Mouse (Mus musculus): Measurements from ENCODE around the gene Snai1. TPM values are rescaled to one million over a fixed set of nuclear protein-coding genes. Genes with fewer than 3 reads are reported as not detected.
A peak's percentile ranks its signal among the peaks of the same experiment; 100 is the strongest.

Gene Snai1
- 5.4 and 5.8 TPM in 2 replicates for polyA plus RNA-seq (2015; fragmentation: Nextera tagmentation; extraction: Ambion mirVana)

GRCm38 (mm10) chr2:167537476-167538297, at the start of gene Snai1:
Gene Snai1, plus strand, starts transcription at chr2:167538195.
- Histone ChIP-seq H3K4me2 (replicated peaks) (peak within 1 kb of the TSS; percentile 76), H3K4me1 (replicated peaks) (peaks cover 38% of the 10 kb centered on the region), H3K27me3 (peaks cover 69% of the 10 kb centered on the region), H3K27ac (no peak within 1 kb of the TSS), H3K4me3 (replicated peaks) (peak within 1 kb of the TSS; percentile 45), H3K36me3 (no peaks in the 10 kb centered on the region), H3K9ac (replicated peaks) (peak within 1 kb of the TSS; percentile 51), H3K9me3 (no peaks in the 10 kb centered on the region)
- ATAC-seq, result peak; percentile 95
- 1% methylated on average over 58 of the region's 58 CpGs for WGBS

- Histone ChIP-seq H3K4me2 (replicated peaks) (peak overlapping the region; percentile 92), H3K9me3 (no peaks in the 10 kb centered on the region), H3K9ac (replicated peaks) (peak overlapping the region; percentile 98), H3K36me3 (peaks cover 11% of the 10 kb centered on the region; the same call in 1 of the 2 replicates), H3K27ac (peak overlapping the region; percentile 97; the same call in 1 of the 2 replicates), H3K4me3 (replicated peaks) (peak overlapping the region; percentile 100), H3K4me1 (replicated peaks) (peaks cover 24% of the 10 kb centered on the region), H3K27me3 (no peaks in the 10 kb centered on the region)
- WGBS, result 82% methylated on average over 4 of the region's 4 CpGs
- ATAC-seq, result no peak
Measured at GRCm38 (mm10) chr2:167490813-167491525, 47.0 kb upstream of the Snai1 start.

GRCm38 (mm10) chr2:167491757-167492708, 46.0 kb upstream of the Snai1 start, which contains the start of gene Rnf114:
Gene Rnf114, plus strand, starts transcription at chr2:167492645.
- 3% methylated on average over 52 of the region's 52 CpGs for WGBS
- Histone ChIP-seq H3K36me3 (peaks cover 6% of the 10 kb centered on the region; the same call in 1 of the 2 replicates), H3K4me1 (replicated peaks) (peaks cover 24% of the 10 kb centered on the region), H3K27me3 (no peaks in the 10 kb centered on the region), H3K4me3 (replicated peaks) (peak within 1 kb of the TSS; percentile 100), H3K4me2 (replicated peaks) (peak within 1 kb of the TSS; percentile 92), H3K9ac (replicated peaks) (peak within 1 kb of the TSS; percentile 98), H3K27ac (peak within 1 kb of the TSS; percentile 97), H3K9me3 (no peaks in the 10 kb centered on the region)
- peak; percentile 39 for ATAC-seq

GRCm38 (mm10) chr2:167492713-167493636, 45.0 kb upstream of the Snai1 start, which contains the start of gene Spata2:
Gene Spata2, minus strand, starts transcription at chr2:167492887.
- H3K4me1 ChIP-seq (replicated peaks), result peaks cover 24% of the 10 kb centered on the region
- 3% methylated on average over 63 of the region's 63 CpGs for WGBS
- peak; percentile 92 for ATAC-seq
- H3K36me3 ChIP-seq, result no peaks in the 10 kb centered on the region; the same call in 1 of the 2 replicates
- peak within 1 kb of the TSS; percentile 100 for H3K4me3 ChIP-seq (replicated peaks)
- H3K27me3 ChIP-seq, result no peaks in the 10 kb centered on the region
- H3K9ac ChIP-seq (replicated peaks), result peak within 1 kb of the TSS; percentile 98
- no peaks in the 10 kb centered on the region for H3K9me3 ChIP-seq
- H3K4me2 ChIP-seq (replicated peaks), result peak within 1 kb of the TSS; percentile 92
- H3K27ac ChIP-seq, result peak within 1 kb of the TSS; percentile 97

GRCm38 (mm10) chr2:167496437-167496836, 41.6 kb upstream of the Snai1 start:
- peaks cover 15% of the 10 kb centered on the region for H3K4me1 ChIP-seq (replicated peaks)
- 90% methylated on average over 7 of the region's 7 CpGs for WGBS
- H3K27me3 ChIP-seq, result no peaks in the 10 kb centered on the region
- no peak overlapping the region for H3K4me3 ChIP-seq (replicated peaks)
- no peaks in the 10 kb centered on the region for H3K36me3 ChIP-seq
- H3K27ac ChIP-seq, result no peak overlapping the region
- H3K9me3 ChIP-seq, result no peaks in the 10 kb centered on the region
- no peak overlapping the region for H3K9ac ChIP-seq (replicated peaks)
- no peak overlapping the region for H3K4me2 ChIP-seq (replicated peaks)
- ATAC-seq, result no peak

- H3K4me3 ChIP-seq (replicated peaks), result no peak overlapping the region
- no peak overlapping the region for H3K9ac ChIP-seq (replicated peaks)
- H3K9me3 ChIP-seq, result no peaks in the 10 kb centered on the region
- no peaks in the 10 kb centered on the region for H3K36me3 ChIP-seq
- 71% methylated on average over 5 of the region's 5 CpGs for WGBS
- no peaks in the 10 kb centered on the region for H3K27me3 ChIP-seq
- no peak overlapping the region for H3K4me2 ChIP-seq (replicated peaks)
- H3K4me1 ChIP-seq (replicated peaks), result peaks cover 8% of the 10 kb centered on the region
- no peak for ATAC-seq
- no peak overlapping the region for H3K27ac ChIP-seq
Measured at GRCm38 (mm10) chr2:167497272-167497671, 40.7 kb upstream of the Snai1 start.

- H3K36me3 ChIP-seq, result peaks cover 12% of the 10 kb centered on the region
- H3K27ac ChIP-seq, result peak overlapping the region; percentile 30; the same call in 1 of the 2 replicates
- WGBS, result 51% methylated on average over 13 of the region's 13 CpGs
- H3K9me3 ChIP-seq, result no peaks in the 10 kb centered on the region
- H3K4me1 ChIP-seq (replicated peaks), result peaks cover 36% of the 10 kb centered on the region
- peak overlapping the region; percentile 96 for H3K4me3 ChIP-seq (replicated peaks)
- peak overlapping the region; percentile 96 for H3K4me2 ChIP-seq (replicated peaks)
- no peaks in the 10 kb centered on the region for H3K27me3 ChIP-seq
- H3K9ac ChIP-seq (replicated peaks), result peak overlapping the region; percentile 98; the same call in 1 of the 2 replicates
- peak; percentile 21 for ATAC-seq
Measured at GRCm38 (mm10) chr2:167502554-167503252, 35.3 kb upstream of the Snai1 start.

GRCm38 (mm10) chr2:167503253-167503895, 34.6 kb upstream of the Snai1 start:
- H3K4me1 ChIP-seq (replicated peaks), result peaks cover 36% of the 10 kb centered on the region

GRCm38 (mm10) chr2:167503896-167504349, 34.1 kb upstream of the Snai1 start:
- no peaks in the 10 kb centered on the region for H3K27me3 ChIP-seq
- peak overlapping the region; percentile 96 for H3K4me3 ChIP-seq (replicated peaks)
- H3K9ac ChIP-seq (replicated peaks), result peak overlapping the region; percentile 98
- no peaks in the 10 kb centered on the region for H3K9me3 ChIP-seq
- peak; percentile 32 for ATAC-seq
- H3K27ac ChIP-seq, result peak overlapping the region; percentile 84
- 1% methylated on average over 32 of the region's 32 CpGs for WGBS
- H3K4me2 ChIP-seq (replicated peaks), result peak overlapping the region; percentile 96
- peaks cover 24% of the 10 kb centered on the region for H3K36me3 ChIP-seq
- H3K4me1 ChIP-seq (replicated peaks), result peaks cover 36% of the 10 kb centered on the region

More at GRCm38 (mm10) chr2:167503253-167503895, 34.6 kb upstream of the Snai1 start:
- no peaks in the 10 kb centered on the region for H3K9me3 ChIP-seq
- H3K27me3 ChIP-seq, result no peaks in the 10 kb centered on the region
- peak overlapping the region; percentile 96 for H3K4me3 ChIP-seq (replicated peaks)
- H3K9ac ChIP-seq (replicated peaks), result peak overlapping the region; percentile 98
- H3K4me2 ChIP-seq (replicated peaks), result peak overlapping the region; percentile 96
- peak overlapping the region; percentile 84 for H3K27ac ChIP-seq
- WGBS, result under 1% methylated on average over 81 of the region's 85 CpGs
- peaks cover 18% of the 10 kb centered on the region for H3K36me3 ChIP-seq
- peak; percentile 87 for ATAC-seq
